Mouse (Mus musculus): ENCODE results near the gene Zswim8. TPM values are rescaled to one million over a fixed set of nuclear protein-coding genes. Genes with fewer than 3 reads are reported as not detected.

Zswim8 gene
- polyA plus RNA-seq, 1 experiment: 120 TPM

Other genes with a start within 250 kb of the Zswim8 start
- 136 and 140 TPM in 2 replicates for gene Anxa7, start 227.4 kb upstream of the Zswim8 start, polyA plus RNA-seq (2012; rRNA removed)
- 0.87 and 1.3 TPM in 2 replicates for gene Mss51, start 210.7 kb upstream of the Zswim8 start, polyA plus RNA-seq (2012; rRNA removed)
- 53.9 and 62.1 TPM in 2 replicates for gene Ppp3cb, start 161.0 kb upstream of the Zswim8 start, polyA plus RNA-seq (2012; rRNA removed)
- 16.0 and 16.9 TPM in 2 replicates for gene Usp54, start 66.5 kb upstream of the Zswim8 start, polyA plus RNA-seq (2012; rRNA removed)
- 0.08 and 0.12 TPM in 2 replicates for gene Myoz1, start 51.0 kb upstream of the Zswim8 start, polyA plus RNA-seq (2012; rRNA removed)
- gene Synpo2l, start 39.2 kb upstream of the Zswim8 start, polyA plus RNA-seq (2012; rRNA removed): 0.10 and 0.25 TPM in 2 replicates
- gene Sec24c, start 33.2 kb upstream of the Zswim8 start, polyA plus RNA-seq (2012; rRNA removed): 87.1 and 90.1 TPM in 2 replicates
- gene Fut11, start 12.6 kb upstream of the Zswim8 start, polyA plus RNA-seq (2012; rRNA removed): 17.1 and 17.2 TPM in 2 replicates
- gene Chchd1, start 4.5 kb upstream of the Zswim8 start, polyA plus RNA-seq (2012; rRNA removed): 90.7 and 97.2 TPM in 2 replicates
- 33.1 and 36.6 TPM in 2 replicates for gene Ndst2, start 27.0 kb downstream of the Zswim8 start, polyA plus RNA-seq (2012; rRNA removed)
- 134 and 139 TPM in 2 replicates for gene Camk2g, start 86.5 kb downstream of the Zswim8 start, polyA plus RNA-seq (2012; rRNA removed)
- 73.2 and 80.6 TPM in 2 replicates for gene Plau, start 129.1 kb downstream of the Zswim8 start, polyA plus RNA-seq (2012; rRNA removed)
- 291 and 300 TPM in 2 replicates for gene Vcl, start 221.8 kb downstream of the Zswim8 start, polyA plus RNA-seq (2012; rRNA removed)